Mouse (Mus musculus): ENCODE results near the gene Exd2. TPM values are rescaled to one million over a fixed set of nuclear protein-coding genes. Genes with fewer than 3 reads are reported as not detected.

The Exd2 gene
- total and polyA plus RNA-seq, 2 experiments from 2014 or later, result 6.8 to 32.5 TPM

- Histone ChIP-seq H3K9me3 (replicated peaks; ENCODE audit: control insufficient read depth, low read length) (no peaks in the 10 kb centered on the region), H3K27me3 (ENCODE audit: control insufficient read depth, insufficient read depth, low read length) (no peaks in the 10 kb centered on the region), H3K4me2 (ENCODE audit: low read depth, low read length) (no peak overlapping the region), H3K36me3 (replicated peaks; ENCODE audit: control insufficient read depth, insufficient read depth, low read length) (no peaks in the 10 kb centered on the region), H3K27ac (ENCODE audit: low read depth) (no peak overlapping the region), H3K9ac (replicated peaks; ENCODE audit: low read depth, low read length) (no peak overlapping the region), H3K4me3 (ENCODE audit: low read depth, low read length) (no peak overlapping the region), H3K4me1 (ENCODE audit: control insufficient read depth, insufficient read depth) (no peaks in the 10 kb centered on the region; the same call in 1 of the 2 replicates)
- DNase-seq (ENCODE audit: low spot score) (no peak), ATAC-seq (ENCODE audit: insufficient read depth, low read depth) (no peak)
- WGBS, result 19% methylated on average over 2 of the region's 2 CpGs
- TF ChIP-seq EP300 (IDR thresholded peaks at IDR 0.05; ENCODE audit: low read depth), result no peak
- no peak for TF ChIP-seq CTCF (IDR thresholded peaks at IDR 0.05; ENCODE audit: low read depth)
Observed at GRCm38 (mm10) chr12:80470206-80470605, 7.3 kb downstream of the Exd2 start.

- ATAC-seq (ENCODE audit: insufficient read depth, low read depth) (no peak), DNase-seq (ENCODE audit: low spot score) (peak; percentile 44)
- no peak overlapping the region for H3K9ac ChIP-seq (replicated peaks; ENCODE audit: low read depth, low read length)
- no peak overlapping the region for H3K4me3 ChIP-seq (ENCODE audit: low read depth, low read length)
- H3K36me3 ChIP-seq (replicated peaks; ENCODE audit: control insufficient read depth, insufficient read depth, low read length), result no peaks in the 10 kb centered on the region; the same call in 1 of the 2 replicates
- H3K27me3 ChIP-seq (ENCODE audit: control insufficient read depth, insufficient read depth, low read length), result no peaks in the 10 kb centered on the region
- WGBS, result 32% methylated on average over 4 of the region's 4 CpGs
- H3K4me1 ChIP-seq (ENCODE audit: control insufficient read depth, insufficient read depth), result no peaks in the 10 kb centered on the region; the same call in 1 of the 2 replicates
- no peak overlapping the region for H3K27ac ChIP-seq (ENCODE audit: low read depth)
- TF ChIP-seq CTCF (IDR thresholded peaks at IDR 0.05; ENCODE audit: low read depth), result no peak
- TF ChIP-seq EP300 (IDR thresholded peaks at IDR 0.05; ENCODE audit: low read depth), result no peak
- H3K4me2 ChIP-seq (ENCODE audit: low read depth, low read length), result no peak overlapping the region
- no peaks in the 10 kb centered on the region for H3K9me3 ChIP-seq (replicated peaks; ENCODE audit: control insufficient read depth, low read length)
Observed at GRCm38 (mm10) chr12:80471926-80472325, 9.0 kb downstream of the Exd2 start.

GRCm38 (mm10) chr12:80473731-80474130 is 10.8 kb downstream of the Exd2 start:
- WGBS, result 65% methylated on average over 3 of the region's 3 CpGs
- H3K27ac ChIP-seq (ENCODE audit: low read depth), result no peak overlapping the region
- H3K4me1 ChIP-seq (ENCODE audit: control insufficient read depth, insufficient read depth), result no peaks in the 10 kb centered on the region; the same call in 1 of the 2 replicates
- DNase-seq (ENCODE audit: low spot score) (no peak), ATAC-seq (ENCODE audit: insufficient read depth, low read depth) (no peak)
- TF ChIP-seq CTCF (IDR thresholded peaks at IDR 0.05; ENCODE audit: low read depth) (no peak), EP300 (IDR thresholded peaks at IDR 0.05; ENCODE audit: low read depth) (no peak)
- H3K27me3 ChIP-seq (ENCODE audit: control insufficient read depth, insufficient read depth, low read length), result no peaks in the 10 kb centered on the region
- no peaks in the 10 kb centered on the region for H3K9me3 ChIP-seq (replicated peaks; ENCODE audit: control insufficient read depth, low read length)
- H3K36me3 ChIP-seq (replicated peaks; ENCODE audit: control insufficient read depth, insufficient read depth, low read length), result peaks cover 5% of the 10 kb centered on the region
- no peak overlapping the region for H3K9ac ChIP-seq (replicated peaks; ENCODE audit: low read depth, low read length)
- no peak overlapping the region for H3K4me2 ChIP-seq (ENCODE audit: low read depth, low read length)
- no peak overlapping the region for H3K4me3 ChIP-seq (ENCODE audit: low read depth, low read length)

- Histone ChIP-seq H3K27me3 (ENCODE audit: control insufficient read depth, insufficient read depth, low read length) (no peaks in the 10 kb centered on the region), H3K27ac (ENCODE audit: low read depth) (no peak overlapping the region), H3K4me3 (ENCODE audit: low read depth, low read length) (no peak overlapping the region), H3K36me3 (replicated peaks; ENCODE audit: control insufficient read depth, insufficient read depth, low read length) (peaks cover 24% of the 10 kb centered on the region), H3K9me3 (replicated peaks; ENCODE audit: control insufficient read depth, low read length) (no peaks in the 10 kb centered on the region), H3K4me2 (ENCODE audit: low read depth, low read length) (no peak overlapping the region), H3K9ac (replicated peaks; ENCODE audit: low read depth, low read length) (no peak overlapping the region), H3K4me1 (ENCODE audit: control insufficient read depth, insufficient read depth) (peaks cover 6% of the 10 kb centered on the region; the same call in 1 of the 2 replicates)
- TF ChIP-seq EP300 (IDR thresholded peaks at IDR 0.05; ENCODE audit: low read depth) (no peak), CTCF (IDR thresholded peaks at IDR 0.05; ENCODE audit: low read depth) (no peak)
- ATAC-seq (ENCODE audit: insufficient read depth, low read depth) (no peak), DNase-seq (ENCODE audit: low spot score) (no peak)
- WGBS, result 35% methylated on average over 3 of the region's 3 CpGs
Observed at GRCm38 (mm10) chr12:80479986-80480385, 17.1 kb downstream of the Exd2 start.

- WGBS, result 81% methylated on average over 3 of the region's 3 CpGs
- no peaks in the 10 kb centered on the region for H3K27me3 ChIP-seq (ENCODE audit: control insufficient read depth, insufficient read depth, low read length)
Observed at GRCm38 (mm10) chr12:80483397-80483796, 20.5 kb downstream of the Exd2 start.

GRCm38 (mm10) chr12:80493311-80493710 is 30.4 kb downstream of the Exd2 start:
- no peaks in the 10 kb centered on the region for H3K27me3 ChIP-seq (ENCODE audit: control insufficient read depth, insufficient read depth, low read length)
- 90% methylated on average over 5 of the region's 5 CpGs for WGBS
- H3K4me3 ChIP-seq (ENCODE audit: low read depth, low read length), result no peak overlapping the region
- H3K36me3 ChIP-seq (replicated peaks; ENCODE audit: control insufficient read depth, insufficient read depth, low read length), result peaks cover 41% of the 10 kb centered on the region
- TF ChIP-seq CTCF (IDR thresholded peaks at IDR 0.05; ENCODE audit: low read depth) (no peak), EP300 (IDR thresholded peaks at IDR 0.05; ENCODE audit: low read depth) (no peak)
- H3K4me1 ChIP-seq (ENCODE audit: control insufficient read depth, insufficient read depth), result no peaks in the 10 kb centered on the region
- H3K4me2 ChIP-seq (ENCODE audit: low read depth, low read length), result no peak overlapping the region
- DNase-seq (ENCODE audit: low spot score), result no peak
- no peak for ATAC-seq (ENCODE audit: insufficient read depth, low read depth)
- no peaks in the 10 kb centered on the region for H3K9me3 ChIP-seq (replicated peaks; ENCODE audit: control insufficient read depth, low read length)
- H3K27ac ChIP-seq (ENCODE audit: low read depth), result no peak overlapping the region
- no peak overlapping the region for H3K9ac ChIP-seq (replicated peaks; ENCODE audit: low read depth, low read length)

More at GRCm38 (mm10) chr12:80483397-80483796, 20.5 kb downstream of the Exd2 start:
- Histone ChIP-seq H3K36me3 (replicated peaks; ENCODE audit: control insufficient read depth, insufficient read depth, low read length) (peaks cover 24% of the 10 kb centered on the region), H3K4me2 (ENCODE audit: low read depth, low read length) (no peak overlapping the region), H3K9ac (replicated peaks; ENCODE audit: low read depth, low read length) (no peak overlapping the region), H3K9me3 (replicated peaks; ENCODE audit: control insufficient read depth, low read length) (no peaks in the 10 kb centered on the region), H3K4me3 (ENCODE audit: low read depth, low read length) (no peak overlapping the region), H3K27ac (ENCODE audit: low read depth) (no peak overlapping the region), H3K4me1 (ENCODE audit: control insufficient read depth, insufficient read depth) (peaks cover 6% of the 10 kb centered on the region; the same call in 1 of the 2 replicates)
- TF ChIP-seq EP300 (IDR thresholded peaks at IDR 0.05; ENCODE audit: low read depth) (no peak), CTCF (IDR thresholded peaks at IDR 0.05; ENCODE audit: low read depth) (no peak)
- DNase-seq (ENCODE audit: low spot score) (no peak), ATAC-seq (ENCODE audit: insufficient read depth, low read depth) (no peak)
